Mouse (Mus musculus) urinary bladder, postnatal 36 days (tissue): Measurements from ENCODE around the gene Hes5.
A peak's percentile ranks its signal among the peaks of the same experiment; 100 is the strongest.

Experiments used
- DNase-seq, 2 experiments: peaks; one replicate each; pipeline ENCODE4 v3.0.0; 2022; ENCODE audit warnings: low spot score in 2 of 2, mixed read lengths in 1 of 2

The Hes5 gene

DNA sequence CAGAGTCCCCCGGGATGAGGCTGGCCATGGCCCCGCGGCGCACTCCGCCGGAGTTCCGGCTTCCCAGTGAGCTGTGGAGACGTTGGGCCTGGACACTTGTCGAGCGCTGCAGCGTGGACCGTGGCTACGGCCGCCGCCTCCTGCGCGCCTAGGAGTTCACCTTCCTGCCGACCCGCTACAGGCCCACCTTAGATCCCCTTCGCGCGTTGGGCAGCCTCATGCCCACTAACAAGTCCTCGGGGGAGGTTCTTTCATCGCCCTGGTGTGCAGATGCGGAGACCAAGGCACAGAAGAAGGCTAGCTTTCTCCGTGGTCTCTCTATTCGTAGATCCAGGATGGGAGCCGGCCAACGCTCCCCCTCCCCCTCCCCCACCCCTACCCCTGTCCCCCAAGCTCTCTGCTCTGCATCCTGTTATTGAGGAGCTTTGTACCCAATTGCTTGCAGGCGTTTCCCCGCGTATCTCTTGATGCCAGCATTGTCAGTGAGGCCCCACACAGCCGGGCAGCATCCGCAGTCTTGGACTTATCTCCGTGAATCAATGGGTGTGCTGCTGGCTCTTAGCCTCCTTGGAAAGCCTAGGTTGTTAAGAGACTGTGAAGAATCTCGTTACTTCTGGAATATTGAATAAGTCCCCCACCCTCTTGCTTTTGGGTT lies 4.0 kb downstream of the Hes5 start:
- no peak for DNase-seq

DNA sequence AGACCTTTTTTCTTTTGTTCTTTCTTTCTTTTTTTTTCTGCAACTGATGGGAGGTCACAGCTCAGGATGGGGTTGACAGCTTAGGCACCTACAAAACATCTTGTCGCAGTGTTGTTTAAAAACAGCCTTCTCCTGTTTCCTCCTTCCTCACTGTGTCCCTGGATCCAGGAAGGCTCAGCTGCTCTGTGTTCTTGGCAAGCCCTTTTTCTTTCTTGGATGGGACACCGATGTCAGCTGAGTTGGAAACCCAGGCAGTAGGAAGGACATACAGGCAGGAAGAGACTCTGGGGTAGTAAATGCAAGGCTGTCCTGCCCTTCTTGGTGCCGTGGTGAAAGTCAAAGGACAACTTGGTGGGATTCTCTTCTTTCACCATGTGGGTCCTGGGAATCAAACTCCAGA lies 5.1 kb downstream of the Hes5 start:
- DNase-seq = no peak

DNA sequence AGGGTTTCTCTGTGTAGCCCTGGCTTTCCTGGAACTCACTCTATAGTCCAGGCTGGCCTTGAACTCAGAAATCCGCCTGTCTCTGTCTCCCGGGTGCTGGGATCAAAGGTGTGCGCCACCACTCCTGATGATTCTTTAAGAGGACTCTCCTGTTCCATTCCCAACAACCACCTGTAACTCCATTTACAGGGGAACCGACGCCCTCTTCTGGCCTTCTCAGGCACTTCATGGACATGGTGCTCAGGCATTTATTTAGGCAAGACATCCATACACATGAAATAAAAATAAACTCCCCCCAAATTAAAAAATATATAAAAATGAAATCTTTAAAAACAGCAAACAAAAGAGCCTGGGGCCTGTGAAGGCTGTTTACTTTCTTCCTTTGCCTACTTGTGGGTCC lies 6.5 kb downstream of the Hes5 start:
- no peak for DNase-seq

DNA sequence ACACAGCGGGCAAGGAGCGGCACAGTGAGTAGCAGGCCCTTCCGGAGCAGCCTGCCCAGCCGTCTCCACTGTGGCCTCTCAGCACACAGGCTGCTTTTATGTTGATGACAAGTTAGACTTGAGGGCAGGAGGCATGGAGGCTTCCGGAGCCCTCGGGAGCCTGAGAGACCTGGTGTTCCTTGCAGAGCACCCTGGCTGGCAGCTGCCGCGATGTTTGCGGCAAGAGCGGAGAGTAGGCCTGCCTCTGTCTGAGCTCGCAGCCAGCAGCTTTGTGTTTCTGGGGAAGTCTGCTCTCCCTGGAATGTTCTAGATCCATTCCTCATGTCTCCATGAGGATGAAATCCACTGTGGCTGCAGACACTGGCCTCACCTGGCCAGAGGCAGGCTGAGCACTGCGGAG lies 11.8 kb downstream of the Hes5 start:
- DNase-seq = no peak

DNA sequence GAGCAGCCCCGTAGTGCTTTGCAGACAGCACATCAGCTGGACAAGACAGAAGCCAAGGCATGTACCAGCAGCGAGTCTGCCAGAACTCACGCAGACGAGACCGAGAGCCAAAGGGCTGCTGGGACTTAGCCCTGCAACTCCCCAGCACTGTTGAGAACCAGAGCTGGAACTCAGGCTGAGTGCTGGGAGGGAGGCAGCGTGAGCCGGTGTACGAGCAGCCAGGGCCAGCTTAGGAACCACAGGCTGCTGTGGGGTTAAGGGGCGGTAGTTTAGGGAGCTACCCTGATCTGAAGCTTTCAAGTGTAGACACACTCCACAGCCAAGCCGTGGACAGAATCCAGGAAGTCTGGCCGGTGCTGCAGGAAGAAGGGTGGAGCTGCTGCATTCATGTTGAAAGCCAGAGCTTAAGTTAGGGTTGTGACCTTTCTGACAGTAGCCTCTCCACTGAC lies 13.5 kb downstream of the Hes5 start:
- peak in 1 of 2 experiments; percentile 48 for DNase-seq

DNA sequence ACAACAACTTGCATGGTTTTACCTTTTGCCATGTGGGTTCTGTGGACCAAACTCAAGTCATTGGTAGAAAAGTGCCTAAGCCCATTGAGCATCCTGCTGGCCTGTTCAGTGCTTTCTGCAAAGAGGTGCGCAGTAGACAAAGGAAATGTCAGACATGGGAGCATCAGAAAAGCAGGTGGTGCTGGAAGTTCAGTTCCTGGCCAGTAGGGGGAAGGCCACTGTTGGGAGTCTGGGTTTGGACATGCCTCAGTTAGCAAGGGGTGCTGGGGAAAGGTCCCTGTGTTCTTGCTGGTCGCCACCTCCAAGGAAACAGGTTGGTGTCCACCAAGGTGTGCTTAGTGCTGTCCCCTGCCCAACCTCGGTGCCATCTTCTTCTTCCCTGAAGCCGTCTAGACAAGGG lies 19.4 kb downstream of the Hes5 start:
- DNase-seq = no peak

DNA sequence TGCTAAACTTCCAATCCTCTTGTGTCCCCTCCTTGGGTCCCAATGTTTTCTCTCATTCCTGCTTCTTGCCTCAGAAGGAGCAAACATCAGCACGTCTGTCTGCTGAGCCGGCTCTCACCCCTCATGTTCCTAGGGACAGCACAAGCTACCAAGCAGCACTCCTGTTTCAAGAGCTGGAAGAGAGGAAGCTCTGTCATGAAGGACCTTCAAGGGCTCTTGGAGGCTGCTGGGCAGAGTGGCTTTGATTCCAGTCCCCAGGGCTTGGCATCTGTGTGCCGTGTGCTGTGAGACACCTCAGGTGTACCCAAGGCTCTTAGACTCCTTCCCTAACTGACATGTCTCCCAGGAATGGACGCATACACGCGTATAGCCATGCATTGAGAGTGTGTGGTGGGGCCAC lies 20.4 kb downstream of the Hes5 start:
- no peak for DNase-seq

DNA sequence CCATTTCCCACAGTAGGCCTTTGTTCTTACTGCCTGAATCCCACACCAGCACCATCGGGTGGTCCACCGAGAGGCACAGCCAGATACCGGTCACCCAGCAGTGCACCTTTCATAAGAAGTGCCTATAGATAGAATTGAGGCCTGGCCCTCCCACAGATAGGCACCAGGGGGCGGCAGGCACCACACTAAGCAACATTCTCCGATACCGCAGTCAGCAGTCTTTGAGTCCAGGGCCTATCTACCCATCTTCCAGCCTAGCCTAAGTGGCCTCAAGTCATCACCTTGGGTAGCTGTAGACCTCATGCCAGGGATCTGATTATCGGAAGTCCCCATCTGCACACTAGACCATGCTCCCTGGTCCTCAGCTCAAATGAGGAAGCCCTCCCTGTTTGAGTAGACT lies 20.8 kb downstream of the Hes5 start:
- peak; percentile 51 to 56 for DNase-seq

DNA sequence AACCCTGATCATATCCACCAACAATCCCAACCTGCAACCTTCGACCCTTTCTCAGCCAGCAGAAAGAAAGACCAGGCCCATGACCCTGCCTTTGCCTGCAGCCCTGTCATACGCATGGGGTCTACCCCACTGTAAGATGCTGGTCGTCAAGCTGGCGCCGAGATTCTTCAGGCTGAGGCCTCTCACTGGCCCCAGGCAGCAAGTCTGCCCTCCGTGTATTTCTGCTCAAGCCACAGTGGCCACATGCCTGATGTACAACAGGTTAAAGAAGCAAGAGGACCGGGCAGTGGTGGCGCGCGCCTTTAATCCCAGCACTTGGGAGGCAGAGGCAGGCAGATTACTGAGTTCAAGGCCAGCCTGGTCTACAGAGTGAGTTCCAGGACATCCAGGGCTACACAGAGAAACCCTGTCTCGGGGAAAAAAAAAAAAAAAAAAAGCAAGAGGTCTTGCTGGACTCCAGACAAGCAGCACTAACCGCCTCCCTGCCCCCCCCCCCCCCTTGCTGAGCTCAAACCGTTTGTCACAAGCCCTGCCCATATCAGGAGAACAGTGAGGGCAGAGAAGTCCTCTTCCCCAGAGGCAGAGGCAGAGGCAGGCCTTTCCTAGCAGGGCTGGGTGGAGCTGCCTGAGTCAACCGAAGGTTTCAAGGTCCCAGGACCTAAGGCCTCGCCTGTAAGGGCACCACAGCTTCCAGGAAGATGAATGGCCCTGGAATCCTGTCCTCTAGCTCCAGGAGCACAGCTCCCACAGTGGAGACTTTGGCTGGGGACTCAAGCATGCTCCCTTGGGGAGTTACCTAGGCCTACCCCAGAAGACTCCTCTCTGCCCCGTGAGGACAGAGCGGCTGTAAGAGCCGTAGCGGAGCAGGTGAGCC lies 21.8 kb downstream of the Hes5 start:
- DNase-seq = no peak

DNA sequence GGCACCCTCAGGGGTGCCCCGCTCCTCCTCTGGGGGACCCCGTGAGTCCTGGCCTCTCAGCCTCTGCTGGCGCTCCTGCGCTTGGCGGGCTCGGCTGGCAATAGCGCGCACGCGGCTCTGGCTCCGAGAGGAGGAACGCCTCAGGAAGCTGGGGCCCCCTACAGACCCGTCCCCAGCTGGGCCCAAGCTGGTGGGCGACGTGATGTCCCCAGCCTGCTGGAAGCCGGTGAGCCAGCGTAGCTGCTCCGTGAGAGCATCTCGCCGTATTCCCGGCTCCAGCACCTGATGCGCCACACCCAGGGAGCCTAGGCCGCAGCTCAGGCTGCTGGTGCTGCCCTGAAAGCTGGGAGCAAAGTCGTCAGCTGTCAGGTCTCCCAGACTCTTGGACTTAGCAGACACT lies 23.0 kb downstream of the Hes5 start:
- no peak for DNase-seq

DNA sequence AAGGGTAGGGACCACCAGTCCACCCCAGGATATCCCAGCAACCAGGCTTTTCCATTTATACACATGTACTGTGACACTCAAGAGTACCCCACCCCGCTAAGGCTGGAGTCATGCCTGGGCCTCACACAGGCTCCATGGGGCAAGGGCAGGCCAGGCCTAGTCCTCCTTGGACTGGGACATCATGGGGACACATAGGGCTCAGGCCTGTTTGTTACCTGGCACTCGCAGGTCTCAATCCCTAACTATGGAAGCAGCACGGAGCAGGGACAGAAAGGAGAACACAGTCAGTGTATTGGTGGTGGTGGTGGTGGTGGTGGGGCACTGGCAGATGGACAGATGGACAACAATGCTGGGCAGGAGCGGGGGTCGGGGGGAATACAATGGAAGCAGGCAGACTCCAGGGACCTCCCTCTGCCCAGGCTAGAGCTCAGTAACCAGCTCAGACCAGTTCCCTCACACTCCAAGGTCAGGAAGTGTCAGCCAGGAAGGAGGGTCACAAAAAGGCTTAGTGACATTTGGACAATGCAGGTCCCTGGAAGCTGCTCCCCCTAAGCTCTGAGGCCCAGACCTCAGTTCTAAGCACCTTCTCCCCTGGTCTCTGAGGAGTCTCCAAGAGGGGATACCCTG lies 24.5 kb downstream of the Hes5 start:
- DNase-seq = no peak

DNA sequence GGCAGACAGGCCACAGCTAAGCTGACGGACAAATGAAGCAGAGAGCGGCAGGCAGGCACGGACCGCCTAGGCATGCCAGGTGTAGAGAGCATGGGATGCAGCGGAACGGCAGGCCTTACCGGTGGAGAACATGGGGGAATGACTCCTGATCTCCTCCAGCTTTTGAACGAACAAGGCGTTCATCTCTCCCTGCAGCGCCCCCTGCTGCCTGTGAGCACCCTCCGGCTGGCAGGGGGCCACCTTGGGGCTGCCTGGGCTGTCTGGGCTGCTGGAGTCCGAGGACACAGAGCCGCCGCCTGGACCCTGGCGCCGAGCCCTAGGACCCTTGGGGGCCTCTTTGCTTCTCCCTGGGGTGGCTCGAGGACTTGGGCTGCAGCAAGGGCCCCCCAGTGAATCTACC lies 25.4 kb downstream of the Hes5 start:
- peak; percentile 41 to 64 for DNase-seq

DNA sequence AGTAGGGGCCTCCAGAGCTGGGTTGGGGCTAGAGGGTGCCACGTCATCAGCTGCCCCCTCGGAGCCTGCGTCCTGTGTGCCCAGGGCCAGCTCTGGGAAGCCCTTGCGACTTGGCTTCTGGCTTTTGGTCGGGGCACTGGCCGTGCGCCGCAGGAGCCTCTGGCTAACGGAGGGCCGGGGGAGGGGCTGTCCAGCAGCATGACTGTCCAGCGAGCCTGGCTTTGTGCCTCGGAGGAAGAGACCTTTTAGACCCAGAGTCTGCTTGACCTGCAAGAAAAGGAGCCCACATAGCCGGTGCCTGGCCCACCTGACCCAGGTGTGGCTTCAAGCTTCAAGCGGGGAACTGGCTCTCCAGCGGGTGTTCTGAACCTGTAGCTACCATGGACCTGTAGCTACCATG lies 26.0 kb downstream of the Hes5 start:
- DNase-seq = no peak

DNA sequence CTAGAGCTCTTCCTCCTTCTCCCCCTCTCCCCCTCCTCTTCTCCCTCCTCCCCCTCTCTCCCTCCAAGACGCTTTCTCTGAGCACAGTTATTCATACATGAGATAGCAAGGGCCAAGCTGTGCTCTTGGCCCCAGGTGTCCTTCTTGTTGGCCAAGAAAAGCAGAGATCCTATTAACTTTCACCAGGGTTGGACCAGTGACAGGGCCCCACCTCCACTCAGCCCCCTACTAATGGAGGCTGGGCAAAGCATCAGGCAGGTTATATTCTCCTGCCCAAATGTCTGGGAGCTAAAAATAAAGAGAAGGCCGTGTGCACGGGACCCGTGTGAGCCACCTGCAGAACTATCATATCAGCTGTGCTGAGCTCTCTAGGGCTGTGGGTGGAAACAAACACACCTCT lies 34.2 kb downstream of the Hes5 start:
- no peak for DNase-seq

DNA sequence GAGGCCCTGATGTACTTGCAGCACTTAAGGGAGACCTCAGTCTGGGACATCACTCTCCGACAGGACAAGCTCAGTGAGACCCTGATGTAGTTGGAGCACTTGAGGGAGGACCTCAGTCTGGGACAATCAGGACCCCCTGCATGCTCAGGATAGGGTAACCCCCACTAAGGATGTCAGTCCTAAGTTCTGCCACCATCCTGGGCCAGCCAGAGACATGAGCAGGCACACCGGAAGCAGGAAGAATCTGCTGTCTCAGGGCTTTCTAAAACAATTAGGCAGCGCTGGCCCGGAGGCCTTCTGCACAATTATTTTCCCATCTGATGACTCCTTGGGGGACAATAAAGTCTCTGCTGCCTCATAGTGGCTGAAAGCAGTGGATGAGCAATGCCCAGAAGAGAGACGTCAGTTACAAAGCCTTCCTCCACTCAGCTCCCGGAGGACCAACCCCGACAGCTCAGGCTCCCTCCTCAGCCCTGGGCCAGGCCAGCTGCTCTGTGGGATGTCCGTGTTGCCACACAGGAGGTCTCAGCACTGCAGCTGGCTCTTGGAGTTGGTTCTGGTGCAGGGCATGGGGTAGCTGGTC lies 35.9 kb downstream of the Hes5 start:
- no peak for DNase-seq

DNA sequence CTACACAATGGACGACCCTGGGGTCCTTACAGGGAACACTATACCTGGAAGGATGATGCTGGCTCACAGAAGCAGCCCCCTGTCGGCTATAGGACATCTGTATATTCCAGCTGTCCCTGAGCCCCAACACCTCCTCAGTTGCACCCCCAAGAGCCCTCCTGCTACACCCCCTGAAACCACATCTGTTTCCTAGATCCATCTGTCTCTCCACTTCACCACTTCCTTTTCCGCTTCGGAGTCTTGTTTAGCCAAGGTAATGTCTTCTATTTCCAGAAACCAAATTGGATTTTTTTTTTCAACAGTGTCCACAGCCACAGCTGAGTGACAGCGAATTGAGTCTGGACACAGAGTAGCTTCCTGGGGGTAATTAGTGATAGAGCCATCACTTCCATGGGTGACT lies 38.7 kb downstream of the Hes5 start:
- DNase-seq = no peak

DNA sequence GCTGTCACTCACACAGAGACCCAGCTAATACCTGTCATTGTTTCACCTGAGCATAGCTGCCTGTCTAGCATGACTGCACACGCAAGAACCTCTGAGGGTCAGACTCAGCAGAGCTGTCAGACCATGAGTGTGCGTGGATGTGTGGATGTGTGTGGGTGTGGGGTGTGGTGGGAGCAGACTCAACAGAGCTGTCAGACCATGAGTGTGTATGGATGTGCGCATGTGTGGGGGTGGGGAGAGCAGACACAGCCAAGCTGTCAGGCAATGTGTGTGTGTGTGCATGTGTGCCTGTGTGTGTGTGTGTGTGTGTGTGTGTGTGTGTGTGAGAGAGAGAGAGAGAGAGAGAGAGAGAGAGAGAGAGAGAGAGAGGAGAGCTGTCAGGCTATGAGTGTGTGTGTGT lies 44.6 kb downstream of the Hes5 start:
- DNase-seq = no peak

DNA sequence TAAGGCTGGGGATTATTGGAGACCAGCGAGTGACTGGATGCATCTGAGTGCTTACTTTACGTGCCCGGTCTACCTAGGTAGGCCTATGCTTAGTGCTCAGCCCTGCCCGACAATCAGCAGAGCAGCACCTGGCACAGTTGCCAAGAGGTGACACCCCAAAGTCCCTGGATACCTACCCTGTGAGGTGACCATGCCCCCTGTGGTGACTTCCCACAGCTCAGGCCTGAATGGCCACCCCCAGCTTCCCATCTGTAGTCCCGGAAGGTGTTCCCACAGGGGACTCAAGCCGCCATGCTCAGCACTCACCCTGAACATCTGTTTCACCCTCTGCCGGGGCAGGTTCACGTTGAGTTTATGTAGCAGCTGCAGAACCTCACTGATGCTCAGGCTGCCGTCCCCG lies 45.6 kb downstream of the Hes5 start:
- no peak for DNase-seq

DNA sequence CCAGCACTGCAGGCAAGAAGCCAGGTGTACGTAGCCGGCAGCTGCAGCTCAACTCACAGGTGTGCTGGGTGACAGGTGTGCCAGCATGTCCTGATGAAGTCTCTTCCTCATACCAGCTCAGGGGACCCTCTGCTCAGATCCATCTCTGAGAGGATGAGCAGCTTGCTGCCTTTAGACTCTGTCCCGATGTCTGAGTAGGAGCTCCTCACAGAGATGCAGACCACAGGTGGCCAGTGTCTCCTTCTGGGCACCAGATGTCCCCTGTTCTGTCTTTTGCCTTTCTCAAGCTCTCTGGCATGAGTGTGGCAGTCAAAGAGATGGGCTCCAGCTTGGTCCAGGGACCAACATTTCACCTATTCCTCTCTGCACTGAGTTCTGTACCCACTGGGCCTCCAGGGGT lies 46.9 kb downstream of the Hes5 start:
- no peak for DNase-seq

DNA sequence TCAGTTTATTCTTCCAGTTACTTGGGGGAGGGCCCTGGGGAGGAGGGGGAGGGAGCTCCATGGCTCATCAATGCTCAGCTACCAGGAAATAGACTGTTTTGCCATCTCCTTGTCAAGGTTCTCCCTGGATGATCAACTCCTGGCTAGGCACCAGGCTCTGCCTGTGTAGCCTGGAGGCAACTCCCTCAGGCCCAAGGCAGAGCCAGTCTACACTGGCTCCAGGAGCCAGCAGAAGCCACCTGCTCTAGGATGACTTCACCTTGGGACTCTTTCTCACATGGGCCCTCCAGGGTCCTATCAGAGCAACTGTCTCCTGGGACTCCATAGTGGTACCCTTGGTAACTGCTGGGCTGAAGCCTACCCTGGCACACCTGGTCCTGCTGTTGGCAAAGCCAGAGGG lies 47.4 kb downstream of the Hes5 start:
- DNase-seq = no peak

DNA sequence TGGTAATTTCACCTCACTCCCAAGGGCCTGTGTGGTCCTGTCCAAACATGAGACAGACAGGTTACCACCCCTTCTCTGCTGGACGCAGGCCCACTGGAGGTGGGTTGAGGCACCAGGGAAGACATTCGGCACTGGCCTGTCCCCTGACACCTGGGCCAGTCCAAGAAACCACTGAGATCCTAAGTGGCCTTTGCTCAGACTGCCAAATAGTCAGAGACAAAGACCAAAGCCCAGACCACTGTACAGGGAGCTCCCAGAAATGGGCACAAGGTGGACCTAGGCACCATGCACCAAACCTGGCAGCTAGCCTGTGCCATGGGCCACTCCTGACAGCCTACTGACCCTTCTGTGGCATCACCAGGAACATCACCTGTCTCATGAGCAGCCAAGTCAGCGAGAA lies 48.5 kb downstream of the Hes5 start:
- DNase-seq = no peak

DNA sequence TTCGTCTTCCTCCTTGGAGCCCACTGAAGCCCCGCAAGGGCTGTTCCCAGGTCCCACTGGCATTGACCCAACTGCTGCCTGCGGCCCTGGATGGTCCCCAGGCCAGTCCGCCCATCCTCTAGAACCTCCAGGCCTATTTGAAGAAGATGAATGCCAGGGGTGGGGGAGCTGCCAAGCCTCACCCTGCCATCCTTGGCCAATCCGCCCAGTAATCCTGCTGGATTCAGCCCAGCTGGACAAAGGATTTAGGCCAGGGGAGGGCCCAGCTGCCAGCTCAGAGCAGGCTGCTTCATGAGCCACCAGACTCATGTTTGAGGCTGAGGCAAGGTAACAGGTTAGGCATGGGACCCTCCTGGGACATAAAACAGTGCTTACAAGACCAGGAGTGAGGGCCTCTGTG lies 50.1 kb downstream of the Hes5 start:
- DNase-seq = peak in 1 of 2 experiments; percentile 59
